Mouse (Mus musculus): ENCODE data around the gene St8sia2.

- no peak for TF ChIP-seq GATA1 (IDR thresholded peaks at IDR 0.05; ENCODE audit: borderline replicate concordance, low read length)
- TF ChIP-seq FLI1 (IDR thresholded peaks at IDR 0.05; ENCODE audit: low read length), result no peak
Observed at GRCm38 (mm10) chr7:74022571-74022970, 9.1 kb upstream of the St8sia2 start.

Measured in megakaryocyte, embryonic 14.5 days (primary cell).